Mouse (Mus musculus): ENCODE results near the gene Psg17. TPM values are rescaled to one million over a fixed set of nuclear protein-coding genes. Genes with fewer than 3 reads are reported as not detected.

Psg17 gene
- polyA plus RNA-seq, 1 experiment = not detected

DNA sequence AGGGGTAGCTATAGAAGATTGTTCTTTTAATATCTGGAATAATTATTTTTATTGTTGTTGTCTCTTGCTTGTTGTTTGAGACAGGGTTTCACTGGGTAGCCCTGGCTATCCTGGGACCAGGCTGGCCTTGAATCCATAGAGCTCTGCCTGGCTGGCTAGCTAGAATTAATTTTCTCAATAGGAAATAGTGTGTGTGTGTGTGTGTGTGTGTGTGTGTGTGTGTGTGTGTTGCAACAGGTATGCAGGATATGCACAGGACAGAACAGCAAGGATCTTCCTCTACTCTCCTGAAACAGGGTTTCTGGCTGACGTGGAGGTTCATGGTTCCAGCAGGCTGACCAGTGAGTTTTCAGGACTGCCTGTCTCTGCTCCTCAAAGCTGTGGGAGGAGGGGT, 19.8 kb upstream of the Psg17 start:
- no peak for DNase-seq (ENCODE audit: low read depth in 1 of 2, low spot score in 2 of 2)
- no peak overlapping the region for H3K4me3 ChIP-seq (ENCODE audit: extremely low read depth, insufficient read depth, insufficient read length)
- H3K4me1 ChIP-seq (ENCODE audit: control insufficient read depth, insufficient read depth, insufficient read length) = no peaks in the 10 kb centered on the region
- no peaks in the 10 kb centered on the region for H3K27me3 ChIP-seq (ENCODE audit: control insufficient read depth, insufficient read depth, low read length)
- 87% methylated on average over 1 of the region's 1 CpGs for WGBS
- no peak for TF ChIP-seq CTCF (IDR thresholded peaks at IDR 0.05; ENCODE audit: extremely low read depth, insufficient read depth, insufficient read length, insufficient replicate concordance)
- TF ChIP-seq POLR2A (IDR thresholded peaks at IDR 0.05; ENCODE audit: low read depth, low read length) = no peak
- no peak overlapping the region for H3K27ac ChIP-seq (ENCODE audit: insufficient read depth, low read length)
- no peaks in the 10 kb centered on the region for H3K36me3 ChIP-seq (ENCODE audit: control insufficient read depth, insufficient read depth, low read length)

DNA sequence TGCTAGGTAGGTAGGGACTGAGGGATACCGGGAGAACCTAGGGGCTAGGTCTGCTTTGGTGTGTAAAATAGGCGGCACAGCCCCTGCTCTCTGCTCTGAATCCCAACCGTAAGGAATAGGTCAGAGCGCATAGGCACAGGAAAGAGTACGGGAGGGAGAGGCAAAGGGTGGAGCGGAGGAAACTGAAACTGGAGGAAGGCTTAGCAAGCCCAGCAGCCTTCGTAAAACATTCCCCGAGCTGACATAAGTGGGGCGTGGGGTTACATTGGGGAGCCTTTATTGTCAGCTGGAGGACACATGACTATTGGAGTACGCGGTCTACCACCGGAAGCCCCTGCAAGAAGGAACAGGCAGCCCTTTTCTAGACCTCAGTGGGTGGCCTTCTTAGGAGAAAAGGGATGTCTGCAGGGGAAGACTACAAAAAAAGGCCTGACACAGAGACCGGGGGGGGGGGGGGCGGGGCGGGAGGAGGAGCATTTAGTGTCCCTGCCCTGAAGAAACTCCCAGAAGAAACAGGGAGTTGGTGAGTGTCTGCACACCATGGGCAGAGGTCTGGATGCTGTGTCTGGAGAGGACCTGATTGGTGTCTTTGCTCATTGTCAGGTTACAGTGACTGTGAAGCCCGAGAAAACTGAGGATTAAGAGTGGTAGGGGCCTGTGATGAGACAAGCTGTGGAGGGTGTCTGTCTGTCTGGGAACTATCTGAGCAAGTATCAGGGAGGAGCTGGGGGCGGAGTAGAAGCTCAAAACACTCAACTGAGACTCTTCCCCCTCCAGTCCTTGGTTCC, 19.2 kb upstream of the Psg17 start:
- 6% methylated on average over 14 of the region's 17 CpGs for WGBS
- peak overlapping the region; percentile 70 for H3K27ac ChIP-seq (ENCODE audit: insufficient read depth, low read length)
- no peaks in the 10 kb centered on the region for H3K36me3 ChIP-seq (ENCODE audit: control insufficient read depth, insufficient read depth, low read length)
- peak in 1 of 2 experiments; percentile 7 for DNase-seq (ENCODE audit: low read depth in 1 of 2, low spot score in 2 of 2)
- H3K4me1 ChIP-seq (ENCODE audit: control insufficient read depth, insufficient read depth, insufficient read length) = no peaks in the 10 kb centered on the region
- H3K4me3 ChIP-seq (ENCODE audit: extremely low read depth, insufficient read depth, insufficient read length) = peak overlapping the region; percentile 31; the same call in 1 of the 2 replicates
- no peaks in the 10 kb centered on the region for H3K27me3 ChIP-seq (ENCODE audit: control insufficient read depth, insufficient read depth, low read length)
- TF ChIP-seq CTCF (IDR thresholded peaks at IDR 0.05; ENCODE audit: extremely low read depth, insufficient read depth, insufficient read length, insufficient replicate concordance) = no peak
- TF ChIP-seq POLR2A (IDR thresholded peaks at IDR 0.05; ENCODE audit: low read depth, low read length) = no peak

DNA sequence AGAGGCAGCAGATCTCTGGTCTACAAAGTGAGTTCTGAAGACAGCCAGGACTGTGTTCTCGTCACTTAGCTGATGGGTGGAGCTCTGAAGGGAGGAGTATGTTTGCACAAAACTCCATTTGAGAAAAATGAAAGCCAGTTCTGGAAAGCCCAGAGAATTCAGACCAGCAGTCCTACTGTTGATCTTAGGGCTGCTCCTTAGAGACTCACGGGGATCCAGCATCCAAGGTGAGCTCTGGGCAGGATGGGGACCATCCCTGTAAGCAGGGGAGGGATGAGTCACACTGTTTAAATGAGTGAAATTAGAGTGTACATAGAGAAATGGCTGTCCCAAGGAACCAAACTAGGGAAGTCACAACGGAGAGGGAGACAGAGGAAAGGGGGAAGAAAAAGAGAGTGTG, 18.5 kb upstream of the Psg17 start, which contains the start of gene Mill2:
Gene Mill2 (plus strand): TSS at position 102 of the 400 bp plus-strand sequence.
- Histone ChIP-seq H3K4me1 (ENCODE audit: control insufficient read depth, insufficient read depth, insufficient read length) (no peaks in the 10 kb centered on the region), H3K36me3 (ENCODE audit: control insufficient read depth, insufficient read depth, low read length) (no peaks in the 10 kb centered on the region), H3K27ac (ENCODE audit: insufficient read depth, low read length) (peak within 1 kb of the TSS; percentile 70), H3K4me3 (ENCODE audit: extremely low read depth, insufficient read depth, insufficient read length) (peak within 1 kb of the TSS; percentile 31; the same call in 1 of the 2 replicates), H3K27me3 (ENCODE audit: control insufficient read depth, insufficient read depth, low read length) (no peaks in the 10 kb centered on the region)
- 15% methylated on average over 3 of the region's 3 CpGs for WGBS
- DNase-seq (ENCODE audit: low read depth in 1 of 2, low spot score in 2 of 2) = no peak
- TF ChIP-seq POLR2A (IDR thresholded peaks at IDR 0.05; ENCODE audit: low read depth, low read length) = no peak
- no peak for TF ChIP-seq CTCF (IDR thresholded peaks at IDR 0.05; ENCODE audit: extremely low read depth, insufficient read depth, insufficient read length, insufficient replicate concordance)

DNA sequence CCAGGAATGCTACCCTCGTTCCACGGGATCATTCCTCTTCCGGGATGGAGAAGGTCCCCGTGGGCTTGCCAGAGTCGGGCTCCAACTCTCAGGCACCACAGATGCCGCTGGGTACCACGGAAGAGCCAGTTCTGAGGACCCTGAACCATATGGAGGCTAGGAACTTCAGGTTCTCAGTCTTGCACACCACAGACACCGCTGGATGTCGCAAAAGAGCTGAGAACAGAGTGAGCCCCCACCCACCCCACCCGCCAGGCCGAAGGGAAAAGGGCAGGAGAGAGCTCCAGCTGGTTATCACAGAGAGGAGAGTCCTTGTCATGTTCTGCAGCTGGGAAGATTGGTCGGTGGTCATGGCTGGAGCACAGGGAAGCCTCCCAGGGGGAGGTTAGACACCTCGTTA, 10.9 kb upstream of the Psg17 start:
- no peak for TF ChIP-seq POLR2A (IDR thresholded peaks at IDR 0.05; ENCODE audit: low read depth, low read length)
- TF ChIP-seq CTCF (IDR thresholded peaks at IDR 0.05; ENCODE audit: extremely low read depth, insufficient read depth, insufficient read length, insufficient replicate concordance) = no peak
- 41% methylated on average over 13 of the region's 13 CpGs for WGBS

DNA sequence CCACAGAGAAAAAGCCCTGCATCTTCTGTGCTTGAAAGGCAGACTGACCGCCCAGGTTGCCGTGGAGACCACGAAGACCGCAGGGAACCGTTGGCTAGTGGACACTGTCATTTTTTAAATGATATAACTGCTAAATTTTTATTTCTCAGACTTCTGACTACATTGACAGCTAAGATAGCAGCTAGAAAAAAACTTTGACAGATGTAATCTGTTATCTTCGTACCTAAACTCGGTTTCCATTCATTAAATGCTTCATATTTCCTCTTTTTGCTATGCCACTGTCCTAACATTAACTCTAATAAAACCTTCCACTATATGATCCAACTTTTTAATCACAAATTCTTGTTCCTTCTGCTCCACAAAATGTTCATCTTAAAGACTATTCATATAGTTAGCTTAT, 8.1 kb upstream of the Psg17 start:
- DNase-seq (ENCODE audit: low read depth in 1 of 2, low spot score in 2 of 2) = no peak
- no peak overlapping the region for H3K4me3 ChIP-seq (ENCODE audit: extremely low read depth, insufficient read depth, insufficient read length)
- WGBS = 83% methylated on average over 7 of the region's 7 CpGs
- H3K27ac ChIP-seq (ENCODE audit: insufficient read depth, low read length) = no peak overlapping the region
- no peaks in the 10 kb centered on the region for H3K4me1 ChIP-seq (ENCODE audit: control insufficient read depth, insufficient read depth, insufficient read length)
- TF ChIP-seq POLR2A (IDR thresholded peaks at IDR 0.05; ENCODE audit: low read depth, low read length) = no peak
- no peak for TF ChIP-seq CTCF (IDR thresholded peaks at IDR 0.05; ENCODE audit: extremely low read depth, insufficient read depth, insufficient read length, insufficient replicate concordance)
- no peaks in the 10 kb centered on the region for H3K27me3 ChIP-seq (ENCODE audit: control insufficient read depth, insufficient read depth, low read length)
- H3K36me3 ChIP-seq (ENCODE audit: control insufficient read depth, insufficient read depth, low read length) = no peaks in the 10 kb centered on the region

More for the DNA sequence above, 10.9 kb upstream of the Psg17 start:
- Histone ChIP-seq H3K36me3 (ENCODE audit: control insufficient read depth, insufficient read depth, low read length) (no peaks in the 10 kb centered on the region), H3K4me1 (ENCODE audit: control insufficient read depth, insufficient read depth, insufficient read length) (no peaks in the 10 kb centered on the region), H3K27ac (ENCODE audit: insufficient read depth, low read length) (no peak overlapping the region), H3K27me3 (ENCODE audit: control insufficient read depth, insufficient read depth, low read length) (no peaks in the 10 kb centered on the region), H3K4me3 (ENCODE audit: extremely low read depth, insufficient read depth, insufficient read length) (no peak overlapping the region)
- DNase-seq (ENCODE audit: low read depth in 1 of 2, low spot score in 2 of 2) = no peak

DNA sequence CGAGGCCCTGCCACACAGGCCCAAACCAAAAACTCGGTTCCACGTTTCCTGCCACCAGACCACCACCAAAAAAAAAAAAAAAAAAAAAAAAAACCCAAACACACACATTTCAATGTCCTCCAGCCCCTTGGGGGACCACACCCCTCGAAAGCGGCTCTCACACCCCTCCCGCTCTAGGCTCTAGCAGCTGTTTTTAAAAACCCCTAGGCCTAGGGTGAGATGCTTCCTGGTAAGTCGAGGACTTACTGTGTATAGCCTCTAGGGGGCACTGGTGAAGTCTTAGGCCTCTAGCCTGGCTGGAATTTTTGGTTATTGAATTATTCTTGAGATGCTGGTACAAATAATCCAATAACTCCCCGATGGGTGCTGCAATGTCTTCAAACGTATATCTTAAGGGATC, 7.2 kb upstream of the Psg17 start:
- DNase-seq (ENCODE audit: low read depth in 1 of 2, low spot score in 2 of 2) = no peak
- H3K27ac ChIP-seq (ENCODE audit: insufficient read depth, low read length) = no peak overlapping the region
- no peaks in the 10 kb centered on the region for H3K36me3 ChIP-seq (ENCODE audit: control insufficient read depth, insufficient read depth, low read length)
- 82% methylated on average over 9 of the region's 9 CpGs for WGBS
- no peaks in the 10 kb centered on the region for H3K4me1 ChIP-seq (ENCODE audit: control insufficient read depth, insufficient read depth, insufficient read length)
- no peak overlapping the region for H3K4me3 ChIP-seq (ENCODE audit: extremely low read depth, insufficient read depth, insufficient read length)
- TF ChIP-seq POLR2A (IDR thresholded peaks at IDR 0.05; ENCODE audit: low read depth, low read length) (no peak), CTCF (IDR thresholded peaks at IDR 0.05; ENCODE audit: extremely low read depth, insufficient read depth, insufficient read length, insufficient replicate concordance) (no peak)
- H3K27me3 ChIP-seq (ENCODE audit: control insufficient read depth, insufficient read depth, low read length) = no peaks in the 10 kb centered on the region
